Mouse (Mus musculus) G1E (cell line): ENCODE measurements around the gene Acss2.

Experiments used
- CTCF ChIP-seq: IDR thresholded peaks from 2 replicates; pipeline ENCODE4 v1.5.1; 2012; ENCODE audit warnings: low read depth, low read length, inconsistent platforms, mixed read lengths
- GATA1 ChIP-seq: IDR thresholded peaks from 2 replicates; pipeline ENCODE4 v1.6.1; 2012; ENCODE audit warnings: borderline replicate concordance, low read length, inconsistent platforms, mixed read lengths

GRCm38 (mm10) chr2:155569223-155569807 lies 51.6 kb downstream of the Acss2 start:
- no peak for TF ChIP-seq CTCF
- no peak for TF ChIP-seq GATA1
